Mouse (Mus musculus) liver, embryonic 14.5 days (tissue): ENCODE results near the gene Alyref2.

Experiments used
- CTCF ChIP-seq: IDR thresholded peaks from 2 replicates; pipeline ENCODE4 v1.5.1; 2016; ENCODE audit warnings: antibody characterized with exemption, low read depth, control low read depth
- EP300 ChIP-seq: IDR thresholded peaks from 2 replicates; pipeline ENCODE4 v1.6.1; 2016; ENCODE audit warnings: antibody characterized with exemption, low read depth

GRCm38 (mm10) chr1:171470896-171471295, 32.4 kb upstream of the Alyref2 start:
- no peak for TF ChIP-seq EP300
- TF ChIP-seq CTCF, result no peak
